Mouse (Mus musculus) CH12.LX (cell line): ENCODE data around the gene Fbxl18. TPM values are rescaled to one million over a fixed set of nuclear protein-coding genes. Genes with fewer than 3 reads are reported as not detected.

Experiments
- DNase-seq: peaks from one replicate; pipeline ENCODE4 v3.0.0-alpha.2; 2013; ENCODE audit errors: extremely low read depth
- H3K27ac ChIP-seq: 2 replicates; pipeline ENCODE4 v1.5.1; 2012; ENCODE audit warnings: low read depth, mild to moderate bottlenecking, control low read depth, moderate library complexity; ENCODE audit not compliant: insufficient read depth
- H3K27me3 ChIP-seq: replicated peaks from 2 replicates; pipeline ENCODE3; 2012; ENCODE audit warnings: inconsistent platforms
- H3K36me3 ChIP-seq, 2 experiments: replicated peaks in 1 of 2; 2 replicates each; pipeline versions ENCODE3 to v1.6.1; 2012; ENCODE audit warnings: inconsistent platforms in 1 of 2, low read length in 1 of 2, mild to moderate bottlenecking in 1 of 2, mixed read lengths in 1 of 2, moderate library complexity in 1 of 2; ENCODE audit not compliant: control insufficient read depth in 1 of 2, insufficient read depth in 1 of 2
- H3K4me1 ChIP-seq, 2 experiments: 2 replicates each; pipeline ENCODE4 v1.6.1; 2012; ENCODE audit warnings: inconsistent platforms in 1 of 2, moderate library complexity in 1 of 2; ENCODE audit not compliant: insufficient read depth in 2 of 2, control insufficient read depth in 1 of 2
- H3K4me2 ChIP-seq: 2 replicates; pipeline ENCODE4 v1.6.1; 2012; ENCODE audit warnings: low read depth, mild to moderate bottlenecking, control low read depth; ENCODE audit not compliant: poor library complexity, insufficient read depth, severe bottlenecking
- H3K4me3 ChIP-seq, 3 experiments: fragments of 150-350 bp in 1 of 3; sonication (generic) in 1 of 3; replicated peaks in 1 of 3; 2 replicates each; pipeline versions ENCODE3 to v1.5.1; 2011 to 2012; ENCODE audit warnings: low read depth in 2 of 3, low read length in 2 of 3, mild to moderate bottlenecking in 2 of 3, moderate library complexity in 2 of 3, control low read depth in 1 of 3, improper control_type of control experiment in 1 of 3, inconsistent platforms in 1 of 3, mixed read lengths in 1 of 3; ENCODE audit not compliant: poor library complexity in 1 of 3
- H3K79me2 ChIP-seq: replicated peaks from 2 replicates; pipeline ENCODE4 v1.6.1; 2012; ENCODE audit warnings: mild to moderate bottlenecking, moderate library complexity; ENCODE audit not compliant: control insufficient read depth, poor library complexity, insufficient read depth, severe bottlenecking; ENCODE audit errors: extremely low read depth
- H3K9ac ChIP-seq: 2 replicates; pipeline ENCODE4 v1.6.1; 2012; ENCODE audit warnings: low read depth, mild to moderate bottlenecking, control low read depth, moderate library complexity; ENCODE audit not compliant: insufficient read depth
- H3K9me3 ChIP-seq: replicated peaks from 2 replicates; pipeline ENCODE3; 2012; ENCODE audit warnings: low read length, inconsistent platforms, mixed read lengths
- CHD2 ChIP-seq: IDR thresholded peaks from 2 replicates; pipeline ENCODE4 v1.6.1; 2011; ENCODE audit warnings: low read length, improper control_type of control experiment
- CTCF ChIP-seq, 2 experiments: IDR thresholded peaks in 1 of 2; conservative IDR thresholded peaks in 1 of 2; 2 replicates each; pipeline ENCODE4 v1.5.1; 2011 to 2012; ENCODE audit warnings: low read depth in 2 of 2, low read length in 2 of 2, improper control_type of control experiment in 1 of 2, inconsistent platforms in 1 of 2, mild to moderate bottlenecking in 1 of 2, moderate library complexity in 1 of 2
- E2F4 ChIP-seq: IDR thresholded peaks from 2 replicates; pipeline ENCODE4 v1.6.1; 2011; ENCODE audit warnings: low read depth, low read length, improper control_type of control experiment; ENCODE audit not compliant: insufficient replicate concordance
- ETS1 ChIP-seq: conservative IDR thresholded peaks from 2 replicates; pipeline ENCODE4 v1.6.1; 2012; ENCODE audit warnings: low read depth, mild to moderate bottlenecking, inconsistent platforms, low read length, improper control_type of control experiment, moderate library complexity
- GABPA ChIP-seq: IDR thresholded peaks from 2 replicates; pipeline ENCODE4 v1.6.1; 2012; ENCODE audit warnings: low read depth, low read length, improper control_type of control experiment, inconsistent platforms; ENCODE audit not compliant: insufficient replicate concordance
- MAFK ChIP-seq: IDR thresholded peaks from 2 replicates; pipeline ENCODE4 v1.6.1; 2011; ENCODE audit warnings: low read length, improper control_type of control experiment; ENCODE audit not compliant: insufficient replicate concordance
- MAX ChIP-seq: IDR thresholded peaks from 2 replicates; pipeline ENCODE4 v1.6.1; 2011; ENCODE audit warnings: low read length, improper control_type of control experiment
- MAZ ChIP-seq: IDR thresholded peaks from 2 replicates; pipeline ENCODE4 v1.6.1; 2012; ENCODE audit warnings: low read depth, mild to moderate bottlenecking, inconsistent platforms, low read length, improper control_type of control experiment, moderate library complexity
- MEF2A ChIP-seq: IDR thresholded peaks from 2 replicates; pipeline ENCODE4 v1.6.1; 2014; ENCODE audit warnings: low read depth, mild to moderate bottlenecking, inconsistent platforms, low read length, improper control_type of control experiment, borderline replicate concordance
- NRF1 ChIP-seq: IDR thresholded peaks from 2 replicates; pipeline ENCODE4 v1.6.1; 2014; ENCODE audit warnings: low read depth, mild to moderate bottlenecking, inconsistent platforms, low read length, improper control_type of control experiment, moderate library complexity
- POLR2A ChIP-seq: IDR thresholded peaks from 2 replicates; pipeline ENCODE4 v1.6.1; 2011; ENCODE audit warnings: low read depth, mild to moderate bottlenecking, improper control_type of control experiment, low read length
- RAD21 ChIP-seq: IDR thresholded peaks from 2 replicates; pipeline ENCODE4 v1.6.1; 2011; ENCODE audit warnings: low read depth, mild to moderate bottlenecking, low read length, improper control_type of control experiment, moderate library complexity
- SIN3A ChIP-seq: IDR thresholded peaks from 2 replicates; pipeline ENCODE4 v1.6.1; 2012; ENCODE audit warnings: low read length, improper control_type of control experiment, inconsistent platforms
- SMC3 ChIP-seq: IDR thresholded peaks from 2 replicates; pipeline ENCODE4 v1.6.1; 2011; ENCODE audit warnings: low read depth, low read length, improper control_type of control experiment
- TBP ChIP-seq: conservative IDR thresholded peaks from 2 replicates; pipeline ENCODE4 v1.6.1; 2011; ENCODE audit warnings: low read depth, low read length, improper control_type of control experiment
- dilution Hi-C: fragments of 300-500 bp; cut with MboI; formaldehyde crosslinking; loops from 2 replicates; pipeline ENCODE4 v1.14.3; 2020; ENCODE audit warnings: low sequenced_read_pairs; ENCODE audit not compliant: extremely low pct_unique_long_range_greater_than_20kb, extremely low pct_ligation_motif_present
- in situ Hi-C: fragments of 300-500 bp; cut with MboI; formaldehyde crosslinking; loops from 3 replicates; pipeline ENCODE4 v1.14.3; 2019; ENCODE audit warnings: low sequenced_read_pairs, low pct_ligation_motif_present, low pct_unique_long_range_greater_than_20kb, mixed read lengths
- polyA plus RNA-seq: library from polyadenylated mRNA; unstranded; fragments of >175 nt; gene quantifications from 2 replicates; pipeline ENCODE4 v1.2.1, GENCODE M21; 2012; ENCODE audit warnings: low read depth; ENCODE audit not compliant: insufficient read length
- total RNA-seq, 2 experiments: library from RNA; depleted of rRNA; stranded (reverse); fragments of 300-350 nt in 1 of 2; fragments of >200 nt in 1 of 2; gene quantifications; 2 replicates each; pipeline ENCODE4 v1.2.3; 2012 to 2014

Gene Fbxl18
- total and polyA plus RNA-seq, 3 experiments, result 3.7 to 6.4 (median 5.5) TPM

DNA sequence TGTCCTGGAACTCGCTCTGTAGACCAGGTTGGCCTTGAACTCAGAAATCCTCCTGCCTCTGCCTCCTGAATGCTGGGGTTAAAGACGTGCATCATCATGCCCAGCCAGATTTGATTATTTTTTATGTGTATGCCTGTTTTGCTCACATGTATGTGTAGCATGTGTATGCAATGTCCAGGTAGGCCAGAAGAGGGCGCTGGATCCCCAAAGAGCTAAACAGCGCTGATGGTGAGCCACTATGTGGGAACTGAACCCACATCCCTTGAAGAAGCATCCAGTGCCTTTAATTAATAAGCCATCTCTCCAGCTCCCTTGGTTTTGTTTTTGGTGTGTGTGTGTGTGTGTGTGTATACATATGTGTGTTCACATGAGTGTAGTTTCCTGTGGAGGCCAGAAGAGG lies 38.8 kb downstream of the Fbxl18 start:
- Histone ChIP-seq H3K27me3 (no peaks in the 10 kb centered on the region), H3K4me1 (no peaks in the 10 kb centered on the region), H3K4me3 (no peak overlapping the region), H3K36me3 (no peaks in the 10 kb centered on the region), H3K9me3 (peaks cover 8% of the 10 kb centered on the region), H3K9ac (no peak overlapping the region), H3K79me2 (no peaks in the 10 kb centered on the region), H3K27ac (no peak overlapping the region), H3K4me2 (no peak overlapping the region)
- in situ Hi-C loops, result loop anchor here (25.0 kb wide), 1 partner anchor 344 kb away; no protein-coding TSS in a partner anchor
- TF ChIP-seq CTCF (conservative IDR thresholded peaks at IDR 0.05 in 1 of 2, IDR thresholded peaks at IDR 0.05 in 1 of 2; ENCODE audit: low read depth in 2 of 2, low read length in 2 of 2) (peak; percentile 25 to 43; a peak in 3 of 4 replicates), GABPA (no peak)
- dilution Hi-C loops, result no loop called here
- DNase-seq, result no peak

DNA sequence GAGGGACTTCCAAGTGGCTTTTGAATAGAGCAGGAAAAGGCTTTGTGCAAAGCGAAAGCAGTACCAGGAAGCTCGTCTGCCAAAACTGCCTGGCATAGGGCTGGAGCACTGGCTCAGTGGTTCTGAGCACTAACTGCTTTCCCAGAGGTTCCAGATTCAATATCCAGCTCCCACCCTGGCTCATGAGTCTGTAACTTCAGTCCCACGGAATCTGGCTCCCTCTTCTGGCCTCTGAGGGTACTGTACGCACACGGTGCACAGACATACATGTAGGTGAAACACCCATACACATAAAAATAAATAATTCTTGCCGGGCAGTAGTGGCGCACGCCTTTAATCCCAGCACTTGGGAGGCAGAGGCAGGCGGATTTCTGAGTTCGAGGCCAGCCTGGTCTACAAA lies 40.3 kb downstream of the Fbxl18 start:
- dilution Hi-C loops (no loop called here), in situ Hi-C loops (loop anchor here (25.0 kb wide), 1 partner anchor 343 kb away; no protein-coding TSS in a partner anchor)
- no peaks in the 10 kb centered on the region for H3K4me1 ChIP-seq
- H3K79me2 ChIP-seq, result no peaks in the 10 kb centered on the region
- H3K27me3 ChIP-seq, result no peaks in the 10 kb centered on the region
- no peak overlapping the region for H3K4me3 ChIP-seq
- TF ChIP-seq RAD21, result peak; percentile 60
- TF ChIP-seq CTCF (conservative IDR thresholded peaks at IDR 0.05 in 1 of 2, IDR thresholded peaks at IDR 0.05 in 1 of 2; ENCODE audit: low read depth in 2 of 2, low read length in 2 of 2), result peak; percentile 20 to 66; a peak in 2 of 4 replicates
- TF ChIP-seq SMC3, result peak; percentile 46
- TF ChIP-seq ETS1, result no peak
- H3K9ac ChIP-seq, result no peak overlapping the region
- H3K27ac ChIP-seq, result no peak overlapping the region
- H3K4me2 ChIP-seq, result no peak overlapping the region
- no peaks in the 10 kb centered on the region for H3K36me3 ChIP-seq
- peak; percentile 31 for DNase-seq
- peaks cover 8% of the 10 kb centered on the region for H3K9me3 ChIP-seq

DNA sequence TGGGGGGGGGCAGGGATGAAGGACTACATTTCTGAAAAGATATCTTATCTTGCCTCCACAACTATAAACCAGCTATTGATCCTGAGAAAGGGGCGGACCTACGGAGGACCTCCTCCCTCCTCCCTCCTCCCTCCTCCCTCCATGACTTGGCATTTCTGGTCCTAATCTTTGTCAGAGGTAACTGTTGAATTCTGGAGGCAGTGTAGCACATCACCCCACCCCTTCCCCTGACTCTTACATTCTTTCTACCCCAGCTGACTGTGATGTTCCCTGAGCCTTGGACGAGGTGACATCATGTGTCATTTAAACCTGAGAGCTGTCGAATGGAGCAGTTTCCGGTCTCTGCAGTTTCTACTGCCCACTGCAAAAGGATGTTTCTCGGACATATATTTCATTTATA lies 41.6 kb downstream of the Fbxl18 start:
- H3K4me3 ChIP-seq, result no peak overlapping the region
- H3K9ac ChIP-seq, result no peak overlapping the region
- no peak for DNase-seq
- no peaks in the 10 kb centered on the region for H3K79me2 ChIP-seq
- TF ChIP-seq MAFK (no peak), E2F4 (no peak), SIN3A (no peak), MEF2A (no peak), MAZ (no peak), MAX (no peak), RAD21 (no peak), TBP (no peak), POLR2A (no peak), SMC3 (no peak), NRF1 (no peak), CHD2 (no peak)
- H3K4me2 ChIP-seq, result no peak overlapping the region
- dilution Hi-C loops (no loop called here), in situ Hi-C loops (loop anchor here (25.0 kb wide), 1 partner anchor 341 kb away; no protein-coding TSS in a partner anchor)
- no peak overlapping the region for H3K27ac ChIP-seq
- H3K36me3 ChIP-seq, result no peaks in the 10 kb centered on the region
- H3K4me1 ChIP-seq, result peaks cover 3 to 5% of the 10 kb centered on the region in 2 experiments; a peak in 2 of 4 replicates
- peaks cover 8% of the 10 kb centered on the region for H3K9me3 ChIP-seq
- no peaks in the 10 kb centered on the region for H3K27me3 ChIP-seq
